Mouse (Mus musculus) left cerebral cortex, postnatal 25 days (tissue): Measurements from ENCODE around the gene Ino80. TPM values are rescaled to one million over a fixed set of nuclear protein-coding genes. Genes with fewer than 3 reads are reported as not detected.
"Not testable (repeated sequence)": the region's sequence is repeated elsewhere in the genome, so short reads cannot be mapped to it uniquely, and the experiment has no call there.

Source experiments
- DNase-seq, 2 experiments: peaks; one replicate each; pipeline ENCODE4 v3.0.0; 2022; ENCODE audit warnings: low spot score in 2 of 2, mixed read lengths in 1 of 2
- intact Hi-C: fragments of 180-260 bp; cut with DNase I; formaldehyde crosslinking; loops from one replicate; pipeline ENCODE4 v1.15.1; 2025
- total RNA-seq, 2 experiments: library from RNA; stranded (reverse); gene quantifications; 2 replicates each; pipeline ENCODE4 v1.2.3; 2021

Gene Ino80
- total RNA-seq: 10 to 100 TPM; 19.5 to 20.7 TPM

DNA sequence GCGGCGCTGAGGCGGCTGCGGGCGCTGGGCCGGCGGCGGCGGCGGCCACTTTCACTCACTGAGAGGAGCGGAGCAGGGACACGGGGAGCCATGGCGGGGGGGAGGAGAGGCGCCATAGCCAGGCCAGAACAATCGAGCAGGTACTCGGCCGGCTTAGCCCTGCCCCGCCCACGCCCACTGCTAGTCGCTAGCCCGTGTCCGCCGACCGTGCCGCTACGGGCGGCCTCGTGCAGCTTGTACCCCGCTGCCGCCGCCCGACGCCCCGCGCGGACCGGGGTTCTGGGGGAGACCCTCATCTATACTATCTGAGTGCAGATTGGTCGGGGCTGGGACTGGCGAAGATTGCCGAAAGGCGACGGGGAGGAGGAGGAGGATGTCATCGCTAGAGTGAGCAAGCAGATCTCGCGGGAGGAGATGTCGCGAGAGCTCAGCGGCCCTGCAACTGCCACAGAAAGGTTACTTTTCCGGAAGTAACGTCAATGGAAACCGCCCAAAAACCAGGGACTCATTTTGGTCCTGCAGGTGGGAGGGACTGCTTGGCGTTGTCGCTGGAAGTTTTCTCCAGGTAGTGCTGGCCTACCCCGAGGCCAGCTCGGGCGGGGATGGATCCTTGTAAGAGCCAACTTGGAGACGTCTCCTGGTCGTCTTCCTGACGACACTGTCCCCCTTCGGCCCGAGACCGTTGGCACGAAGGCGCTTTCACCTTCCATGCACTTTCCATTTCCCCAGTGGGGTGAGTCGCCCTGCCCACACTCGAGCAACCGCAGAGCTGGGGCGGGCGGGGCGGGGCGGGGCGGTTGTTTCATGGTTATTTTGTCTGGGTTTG, at the start of gene Ino80:
Gene Ino80 (minus strand): TSS at position 117 of the 826 bp plus-strand sequence.
- DNase-seq: peak; percentile 98 to 99
- intact Hi-C loops: loop anchor here (1.0 to 5.0 kb wide), 2 partner anchors 70 to 115 kb away; partner anchors contain the start of genes Chp1 and Exd1

- DNase-seq: no peak
- intact Hi-C loops: no loop called here
Measured at GRCm38 (mm10) chr2:119525422-119525821, 47.9 kb upstream of the Ino80 start.

DNA sequence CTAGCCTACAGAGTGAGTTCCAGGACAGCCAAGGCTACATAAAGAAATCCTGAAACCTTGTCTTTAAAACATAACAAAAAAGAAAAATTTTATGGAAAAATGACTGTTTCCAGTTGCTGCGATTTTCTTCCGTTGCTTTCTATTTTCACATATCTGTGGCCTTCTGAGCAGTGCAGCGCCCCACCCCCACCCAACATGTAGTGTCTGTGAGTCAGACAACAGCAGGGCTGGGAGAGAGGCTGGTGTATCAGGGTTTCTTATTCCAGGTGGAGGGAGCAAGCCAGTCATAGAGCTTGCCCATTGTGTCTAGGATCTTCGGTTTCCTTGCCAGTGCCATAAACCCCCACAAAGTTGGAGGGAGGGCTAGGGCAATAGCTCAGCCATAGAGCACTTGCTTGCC, 46.3 kb upstream of the Ino80 start:
- intact Hi-C loops: loop anchor here (5.0 kb wide), 1 partner anchor 222 kb away; no protein-coding TSS in a partner anchor
- no peak for DNase-seq

DNA sequence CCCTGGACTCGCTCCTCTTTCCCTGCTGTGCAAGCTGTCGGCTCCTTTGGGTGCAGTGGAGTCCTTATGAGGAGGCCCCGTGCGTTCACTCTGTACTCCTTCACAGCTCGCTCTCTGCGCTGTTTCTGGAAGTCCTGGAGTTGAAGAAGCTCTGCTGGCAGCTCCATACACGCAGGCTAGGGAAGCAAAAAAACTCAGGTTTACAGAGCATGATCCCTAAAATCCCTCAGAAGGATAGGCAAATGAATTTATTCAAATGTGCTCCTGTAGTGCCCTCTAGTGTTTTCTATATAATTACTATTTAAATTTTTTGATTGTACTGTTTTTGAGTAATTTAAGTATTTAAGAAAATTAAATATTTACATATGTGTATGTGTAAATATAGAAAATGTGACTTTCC, 43.1 kb upstream of the Ino80 start:
- intact Hi-C loops: loop anchor here (5.0 kb wide), 1 partner anchor 218 kb away; no protein-coding TSS in a partner anchor
- peak; percentile 16 to 44 for DNase-seq

DNA sequence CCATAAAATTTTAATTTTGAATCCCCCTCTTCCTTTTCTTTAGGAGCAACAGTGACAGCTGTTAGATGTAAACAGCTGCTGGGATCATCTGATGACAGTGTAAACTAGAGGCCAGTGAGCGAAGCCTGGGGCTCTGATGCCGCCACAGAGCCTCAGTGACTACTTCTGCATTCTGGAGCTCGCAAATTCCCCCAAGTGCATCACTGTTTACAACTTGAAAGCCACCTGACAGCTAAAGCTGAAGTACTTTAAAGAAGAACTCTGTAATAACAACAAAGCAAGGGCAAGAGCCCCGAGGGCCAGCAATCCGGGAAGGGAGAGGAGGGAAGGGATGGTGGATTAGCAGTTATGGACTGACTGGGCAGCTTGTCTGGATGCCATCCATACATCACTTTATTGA, 39.3 kb upstream of the Ino80 start:
- DNase-seq: no peak
- intact Hi-C loops: no loop called here

DNA sequence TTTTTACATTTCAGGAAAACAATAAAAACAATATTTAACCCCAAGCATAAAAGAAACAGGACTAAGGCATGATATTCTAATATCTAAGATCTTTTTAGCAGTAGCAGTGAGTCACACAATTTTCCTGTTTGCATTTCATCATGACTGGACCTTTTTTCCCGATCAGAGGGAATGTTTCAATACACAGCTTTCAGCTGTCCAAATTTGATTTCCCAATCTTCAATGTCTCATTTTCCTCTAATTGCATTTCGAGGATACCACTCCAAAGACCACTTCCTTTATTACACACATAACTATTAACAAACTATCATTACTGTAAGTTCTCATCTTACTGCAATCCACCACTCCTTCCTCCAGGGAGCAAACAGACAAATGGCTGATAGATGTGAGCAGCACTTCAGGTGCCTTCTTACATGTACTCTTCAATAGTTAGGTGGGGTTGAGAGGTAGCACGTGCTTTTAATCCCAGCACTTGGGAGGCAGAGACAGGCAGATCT, 36.6 kb upstream of the Ino80 start:
- DNase-seq: no peak
- intact Hi-C loops: no loop called here

DNA sequence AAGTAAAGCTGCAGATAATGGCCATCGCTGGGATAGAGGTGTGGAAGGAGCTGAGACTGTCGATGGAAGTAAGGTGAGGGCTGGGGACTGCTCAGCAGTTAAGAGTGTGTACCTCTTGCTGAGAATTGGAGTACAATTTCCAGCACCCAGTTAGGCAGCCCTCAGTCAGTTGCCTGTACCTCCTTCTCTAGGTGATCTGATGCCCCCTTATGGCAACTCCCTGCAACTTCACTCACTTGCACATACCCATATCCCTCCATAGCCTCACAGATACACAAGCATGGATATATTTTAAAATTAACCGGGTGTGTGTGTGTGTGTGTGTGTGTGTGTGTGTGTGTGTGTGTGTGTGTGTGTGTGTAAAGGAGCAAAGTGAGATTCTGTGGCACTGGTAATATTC, 34.8 kb upstream of the Ino80 start:
- DNase-seq: no peak
- intact Hi-C loops: no loop called here

GRCm38 (mm10) chr2:119510856-119511255, 33.4 kb upstream of the Ino80 start:
- intact Hi-C loops: no loop called here
- no peak for DNase-seq

GRCm38 (mm10) chr2:119508518-119508917, 31.0 kb upstream of the Ino80 start:
- intact Hi-C loops, DNase-seq: not testable (repeated sequence)

GRCm38 (mm10) chr2:119507108-119507507, 29.6 kb upstream of the Ino80 start:
- intact Hi-C loops: no loop called here
- no peak for DNase-seq

DNA sequence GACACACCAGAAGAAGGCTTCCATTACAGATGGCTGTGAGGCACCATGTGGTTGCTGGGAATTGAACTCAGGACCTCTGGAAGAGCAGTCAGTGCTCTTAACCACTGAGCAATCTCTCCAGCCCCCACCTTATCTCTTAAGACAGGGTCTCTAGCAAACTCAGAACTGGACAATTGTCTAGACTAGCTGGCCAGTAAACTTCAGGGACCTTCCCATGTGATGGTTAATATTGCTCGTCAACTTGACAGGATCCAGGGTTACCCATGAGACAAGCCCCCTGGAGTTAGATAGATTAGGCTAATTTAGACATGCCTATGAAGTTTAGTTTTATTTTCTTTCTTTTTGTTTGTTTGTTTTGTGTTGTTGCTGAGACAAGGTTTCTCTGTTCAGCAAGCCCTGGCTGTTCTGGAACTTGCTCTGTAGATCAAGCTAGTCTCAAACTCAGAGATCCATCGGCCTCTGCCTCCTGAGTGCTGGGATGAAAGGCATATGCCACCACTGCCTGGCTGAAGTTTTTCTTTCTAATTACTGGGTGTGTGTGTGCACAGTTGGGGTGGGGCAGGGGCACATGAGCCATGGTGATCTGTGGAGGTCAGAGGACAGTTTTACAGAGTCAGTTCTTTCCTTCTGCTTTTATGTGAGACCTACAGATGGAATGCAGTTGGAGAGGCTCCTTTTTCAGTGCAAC, 23.6 kb upstream of the Ino80 start:
- no peak for DNase-seq
- intact Hi-C loops: no loop called here

- intact Hi-C loops: no loop called here
Measured at GRCm38 (mm10) chr2:119498859-119499258, 21.4 kb upstream of the Ino80 start.

GRCm38 (mm10) chr2:119496082-119496481, 18.6 kb upstream of the Ino80 start:
- intact Hi-C loops: no loop called here
- DNase-seq: no peak

More at GRCm38 (mm10) chr2:119498859-119499258, 21.4 kb upstream of the Ino80 start:
- no peak for DNase-seq

GRCm38 (mm10) chr2:119491953-119492352, 14.5 kb upstream of the Ino80 start:
- intact Hi-C loops: no loop called here
- DNase-seq: peak in 1 of 2 experiments; percentile 6

DNA sequence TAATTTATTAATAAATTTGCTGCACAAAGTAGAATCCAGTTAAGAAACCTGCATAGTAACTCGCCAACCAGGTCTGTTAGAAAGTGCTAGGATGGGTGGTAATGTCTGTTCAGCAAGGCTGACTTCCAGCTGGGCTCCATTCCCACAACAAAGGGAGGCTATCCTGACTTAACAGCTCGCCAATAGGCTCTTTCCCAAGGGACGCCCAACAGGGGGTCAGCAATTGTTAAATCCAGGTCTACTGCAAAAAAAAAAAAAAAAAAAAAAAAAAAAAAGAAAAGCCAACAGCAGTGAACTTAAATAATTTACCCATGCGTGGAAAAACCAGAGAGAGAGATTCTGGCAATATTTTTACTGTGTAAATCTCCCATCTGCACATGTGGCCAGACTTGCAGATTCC, 9.0 kb upstream of the Ino80 start:
- no peak for DNase-seq
- intact Hi-C loops: no loop called here

GRCm38 (mm10) chr2:119482307-119482706, 4.8 kb upstream of the Ino80 start:
- no peak for DNase-seq
- intact Hi-C loops: no loop called here

DNA sequence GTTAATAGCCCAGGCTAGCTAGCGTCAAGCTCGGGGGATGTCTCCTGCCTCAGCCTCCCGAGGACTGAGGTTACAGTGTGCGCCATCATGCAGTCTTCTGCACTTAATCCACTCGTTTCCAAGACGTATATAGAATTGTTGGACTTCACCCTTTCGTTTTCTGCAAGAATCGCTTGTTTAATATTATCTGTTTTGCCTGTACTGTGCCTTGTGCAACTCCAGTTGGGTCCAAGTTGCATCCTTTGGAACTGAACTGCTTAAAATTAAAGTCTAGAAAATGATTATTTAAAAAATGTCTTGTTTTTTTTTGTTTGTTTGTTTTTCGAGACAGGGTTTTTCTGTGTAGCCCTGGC, 886 bp upstream of the Ino80 start:
- DNase-seq: no peak
- intact Hi-C loops: loop anchor here (5.0 kb wide), 1 partner anchor 114 kb away; no protein-coding TSS in a partner anchor

- intact Hi-C loops: loop anchor here (1.0 to 5.0 kb wide), 2 partner anchors 70 to 115 kb away; partner anchors contain the start of genes Chp1 and Exd1
- peak; percentile 65 to 70 for DNase-seq
Measured at GRCm38 (mm10) chr2:119476621-119477391, 681 bp downstream of the Ino80 start.

DNA sequence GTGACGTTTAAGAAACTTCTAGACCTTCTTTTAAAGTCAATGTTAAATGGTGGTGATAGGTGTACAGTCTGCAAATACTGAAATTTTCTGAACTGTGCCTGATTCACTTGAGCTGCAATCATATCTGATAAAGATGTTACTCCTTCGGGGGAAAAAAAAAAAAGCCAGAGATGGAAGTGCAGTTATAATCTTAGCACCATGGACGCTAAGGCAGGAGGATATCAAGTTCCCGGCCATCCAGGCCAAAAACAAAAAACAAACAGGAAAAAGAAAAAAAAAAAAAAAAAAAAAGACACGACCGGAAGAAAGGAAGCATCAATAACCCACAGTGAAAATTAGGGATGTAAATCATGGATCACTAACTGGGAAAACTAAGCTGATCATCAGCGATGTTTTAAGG, 1.3 kb downstream of the Ino80 start:
- no peak for DNase-seq
- intact Hi-C loops: loop anchor here (5.0 kb wide), 1 partner anchor 116 kb away; no protein-coding TSS in a partner anchor

GRCm38 (mm10) chr2:119463945-119464344, 13.5 kb downstream of the Ino80 start:
- intact Hi-C loops: no loop called here
- DNase-seq: no peak
